Mouse (Mus musculus) bone marrow, adult 2 months (tissue): Measurements from ENCODE around the gene Khdc1a. TPM values are rescaled to one million over a fixed set of nuclear protein-coding genes. Genes with fewer than 3 reads are reported as not detected.

Source experiments
- H3K27ac ChIP-seq: fragments of 200-500 bp; 2 replicates; pipeline ENCODE4 v1.5.1; 2012; ENCODE audit warnings: low read depth, mild to moderate bottlenecking, control low read depth, inconsistent platforms, low read length; ENCODE audit not compliant: control insufficient read depth, poor library complexity, insufficient read depth
- H3K4me1 ChIP-seq: fragments of 200-500 bp; 2 replicates; pipeline ENCODE4 v1.6.1; 2011; ENCODE audit warnings: low read length; ENCODE audit not compliant: control insufficient read depth, insufficient read depth
- H3K4me3 ChIP-seq: fragments of 200-500 bp; replicated peaks from 2 replicates; pipeline ENCODE3; 2011; ENCODE audit warnings: mild to moderate bottlenecking, low read depth, low read length, control low read depth; ENCODE audit not compliant: control insufficient read depth
- CTCF ChIP-seq: fragments of 200-500 bp; IDR thresholded peaks from 2 replicates; pipeline ENCODE4 v1.5.1; 2011; ENCODE audit warnings: low read length, control low read depth; ENCODE audit not compliant: control insufficient read depth, insufficient read depth
- POLR2A ChIP-seq: fragments of 200-500 bp; IDR thresholded peaks from 2 replicates; pipeline ENCODE4 v1.6.1; 2011; ENCODE audit warnings: low read depth, mild to moderate bottlenecking, control low read depth, low read length, borderline replicate concordance; ENCODE audit not compliant: control insufficient read depth
- WGBS: fragments of 180-500 bp; shearing (Covaris S2); methylation state at CpG from one replicate; pipeline ENCODE4 v1.1.7; 2018; 5-methylcytosine and 5-hydroxymethylcytosine counted together
- polyA plus RNA-seq: library from polyadenylated mRNA; stranded (reverse); fragments of >200 nt; gene quantifications from 2 replicates; pipeline ENCODE4 v1.2.4, GENCODE M21; 2011; ENCODE audit warnings: low replicate concordance; ENCODE audit not compliant: missing spikeins, insufficient read depth, insufficient read length

The Khdc1a gene
- polyA plus RNA-seq: not detected in 2 replicates

GRCm38 (mm10) chr1:21349341-21349740 lies at the start of gene Khdc1a:
Gene Khdc1a, plus strand, starts transcription at chr1:21349641.
- H3K27ac ChIP-seq: no peak within 1 kb of the TSS
- no peak for TF ChIP-seq CTCF
- no peak for TF ChIP-seq POLR2A
- no peak within 1 kb of the TSS for H3K4me3 ChIP-seq
- WGBS: 71% methylated on average over 2 of the region's 2 CpGs
- H3K4me1 ChIP-seq: no peaks in the 10 kb centered on the region

- 57% methylated on average over 3 of the region's 3 CpGs for WGBS
- H3K27ac ChIP-seq: no peak overlapping the region
- no peak overlapping the region for H3K4me3 ChIP-seq
- TF ChIP-seq POLR2A: no peak
- no peak for TF ChIP-seq CTCF
- no peaks in the 10 kb centered on the region; the same call in 1 of the 2 replicates for H3K4me1 ChIP-seq
Observed at GRCm38 (mm10) chr1:21299826-21300225, 49.6 kb upstream of the Khdc1a start.

- WGBS: 72% methylated on average over 3 of the region's 3 CpGs
- Histone ChIP-seq H3K27ac (no peak overlapping the region), H3K4me3 (no peak overlapping the region), H3K4me1 (no peaks in the 10 kb centered on the region; the same call in 1 of the 2 replicates)
- no peak for TF ChIP-seq CTCF
- TF ChIP-seq POLR2A: no peak
Observed at GRCm38 (mm10) chr1:21301686-21302085, 47.8 kb upstream of the Khdc1a start.

GRCm38 (mm10) chr1:21304174-21304573 lies 45.3 kb upstream of the Khdc1a start:
- H3K27ac ChIP-seq: no peak overlapping the region
- H3K4me3 ChIP-seq: no peak overlapping the region
- H3K4me1 ChIP-seq: no peaks in the 10 kb centered on the region; the same call in 1 of the 2 replicates
- WGBS: 54% methylated on average over 3 of the region's 3 CpGs
- TF ChIP-seq POLR2A (no peak), CTCF (no peak)

GRCm38 (mm10) chr1:21304646-21305045 lies 44.8 kb upstream of the Khdc1a start:
- TF ChIP-seq CTCF: no peak
- no peak for TF ChIP-seq POLR2A
- no peaks in the 10 kb centered on the region; the same call in 1 of the 2 replicates for H3K4me1 ChIP-seq
- WGBS: 77% methylated on average over 4 of the region's 4 CpGs
- no peak overlapping the region for H3K27ac ChIP-seq
- no peak overlapping the region for H3K4me3 ChIP-seq

- no peak for TF ChIP-seq POLR2A
- no peak for TF ChIP-seq CTCF
- WGBS: 83% methylated on average over 3 of the region's 3 CpGs
- no peak overlapping the region for H3K27ac ChIP-seq
- no peaks in the 10 kb centered on the region; the same call in 1 of the 2 replicates for H3K4me1 ChIP-seq
- H3K4me3 ChIP-seq: no peak overlapping the region
Observed at GRCm38 (mm10) chr1:21305443-21305842, 44.0 kb upstream of the Khdc1a start.

GRCm38 (mm10) chr1:21314336-21314735 lies 35.1 kb upstream of the Khdc1a start:
- Histone ChIP-seq H3K27ac (no peak overlapping the region), H3K4me1 (no peaks in the 10 kb centered on the region), H3K4me3 (no peak overlapping the region)
- TF ChIP-seq POLR2A (no peak), CTCF (no peak)
- WGBS: 88% methylated on average over 2 of the region's 2 CpGs

- TF ChIP-seq POLR2A (no peak), CTCF (no peak)
- no peak overlapping the region for H3K4me3 ChIP-seq
- H3K4me1 ChIP-seq: no peaks in the 10 kb centered on the region
- no peak overlapping the region for H3K27ac ChIP-seq
- WGBS: 81% methylated on average over 2 of the region's 2 CpGs
Observed at GRCm38 (mm10) chr1:21315756-21316155, 33.7 kb upstream of the Khdc1a start.

- WGBS: 64% methylated on average over 2 of the region's 2 CpGs
- H3K4me3 ChIP-seq: no peak overlapping the region
- H3K4me1 ChIP-seq: no peaks in the 10 kb centered on the region
- no peak overlapping the region for H3K27ac ChIP-seq
- TF ChIP-seq POLR2A: no peak
- TF ChIP-seq CTCF: no peak
Observed at GRCm38 (mm10) chr1:21316305-21316704, 33.1 kb upstream of the Khdc1a start.
